Mouse (Mus musculus): Measurements from ENCODE around the gene Dab1. TPM values are rescaled to one million over a fixed set of nuclear protein-coding genes. Genes with fewer than 3 reads are reported as not detected.

Dab1 gene
- polyA plus RNA-seq, 1 experiment from 2014 or later = 22.8 TPM

DNA sequence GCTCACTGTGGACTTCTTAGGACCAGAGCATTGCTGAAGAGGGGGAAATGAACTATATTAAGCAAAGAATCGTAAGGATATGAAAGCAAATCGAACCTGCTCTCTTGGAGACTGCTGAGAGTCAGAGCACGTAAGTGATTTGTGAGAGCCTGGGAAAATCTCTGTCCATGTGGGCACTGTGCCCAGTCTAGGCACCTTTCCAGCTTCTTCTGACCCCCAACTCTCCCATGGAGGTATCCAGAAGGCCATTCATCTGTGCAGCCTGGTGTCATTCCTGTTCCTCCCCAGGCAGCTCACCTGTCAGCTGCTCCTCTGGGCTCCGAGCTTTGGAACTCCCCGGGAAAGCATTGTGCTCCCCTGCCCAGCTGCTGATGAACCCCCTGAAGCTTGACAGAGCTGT, 389.2 kb downstream of the Dab1 start:
- WGBS = 46% methylated on average over 5 of the region's 5 CpGs
- DNase-seq (ENCODE audit: low spot score) = peak; percentile 2
- H3K4me1 ChIP-seq (replicated peaks; ENCODE audit: insufficient read depth, low read length) = no peaks in the 10 kb centered on the region
- no peaks in the 10 kb centered on the region for H3K27me3 ChIP-seq (ENCODE audit: insufficient read depth, low read length)
- TF ChIP-seq CTCF (IDR thresholded peaks at IDR 0.05; ENCODE audit: low read depth) = no peak
- no peak overlapping the region for H3K4me3 ChIP-seq (replicated peaks; ENCODE audit: low read depth, low read length)
- no peaks in the 10 kb centered on the region for H3K9me3 ChIP-seq (replicated peaks; ENCODE audit: low read length)
- H3K9ac ChIP-seq (ENCODE audit: low read depth, low read length) = no peak overlapping the region
- no peak overlapping the region for H3K27ac ChIP-seq
- ATAC-seq (replicated peaks; ENCODE audit: low FRiP score, low read depth) = no peak
- H3K4me2 ChIP-seq (ENCODE audit: low read length) = no peak overlapping the region
- H3K36me3 ChIP-seq (ENCODE audit: insufficient read depth, low read length) = no peaks in the 10 kb centered on the region

DNA sequence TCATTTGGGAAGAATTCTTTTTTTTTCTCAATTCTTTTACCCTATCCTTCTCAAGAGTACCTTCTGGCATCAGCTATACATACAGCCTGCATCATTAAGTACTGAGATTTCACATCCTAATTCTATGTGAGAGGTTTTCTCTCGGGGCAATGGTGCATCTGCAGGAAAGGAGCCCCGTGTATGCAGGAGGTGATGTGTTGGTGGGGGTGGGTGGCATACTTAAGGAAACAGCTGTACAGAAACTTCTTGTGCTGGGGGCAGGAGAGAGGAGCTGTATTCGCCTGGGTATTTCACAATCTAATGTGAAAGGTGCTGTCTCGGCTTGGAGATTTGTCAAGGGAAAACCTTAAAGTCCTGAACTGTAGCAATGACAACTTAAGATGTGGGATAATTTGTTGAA, 392.5 kb downstream of the Dab1 start:
- no peaks in the 10 kb centered on the region for H3K36me3 ChIP-seq (ENCODE audit: insufficient read depth, low read length)
- H3K9me3 ChIP-seq (replicated peaks; ENCODE audit: low read length) = no peaks in the 10 kb centered on the region
- H3K4me3 ChIP-seq (replicated peaks; ENCODE audit: low read depth, low read length) = no peak overlapping the region
- no peaks in the 10 kb centered on the region for H3K27me3 ChIP-seq (ENCODE audit: insufficient read depth, low read length)
- H3K4me2 ChIP-seq (ENCODE audit: low read length) = no peak overlapping the region
- DNase-seq (ENCODE audit: low spot score) (no peak), ATAC-seq (replicated peaks; ENCODE audit: low FRiP score, low read depth) (no peak)
- no peaks in the 10 kb centered on the region for H3K4me1 ChIP-seq (replicated peaks; ENCODE audit: insufficient read depth, low read length)
- H3K27ac ChIP-seq = no peak overlapping the region
- H3K9ac ChIP-seq (ENCODE audit: low read depth, low read length) = no peak overlapping the region
- WGBS = 62% methylated on average over 4 of the region's 4 CpGs
- TF ChIP-seq CTCF (IDR thresholded peaks at IDR 0.05; ENCODE audit: low read depth) = no peak

DNA sequence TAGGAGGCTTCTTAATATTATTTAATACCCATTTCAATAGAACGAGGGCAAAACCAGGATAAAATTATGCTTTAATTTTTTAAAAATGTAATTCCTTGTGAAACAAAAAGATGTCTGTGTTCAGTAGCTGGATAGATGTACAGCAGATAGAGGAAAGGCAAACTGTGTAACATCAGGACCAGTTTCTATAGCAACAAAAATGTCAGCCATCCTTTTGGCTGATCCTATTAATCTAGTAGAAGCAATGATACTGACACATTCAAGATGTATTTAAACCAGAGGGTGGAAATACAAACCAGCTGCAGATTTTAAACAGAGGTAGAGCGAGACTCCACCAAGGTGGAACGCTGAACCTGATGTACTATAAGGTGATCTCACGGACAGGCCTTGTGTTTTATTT, 393.0 kb downstream of the Dab1 start:
- 73% methylated on average over 4 of the region's 4 CpGs for WGBS
- Histone ChIP-seq H3K9ac (ENCODE audit: low read depth, low read length) (no peak overlapping the region), H3K4me2 (ENCODE audit: low read length) (no peak overlapping the region), H3K4me1 (replicated peaks; ENCODE audit: insufficient read depth, low read length) (no peaks in the 10 kb centered on the region), H3K4me3 (replicated peaks; ENCODE audit: low read depth, low read length) (no peak overlapping the region), H3K27me3 (ENCODE audit: insufficient read depth, low read length) (no peaks in the 10 kb centered on the region), H3K36me3 (ENCODE audit: insufficient read depth, low read length) (no peaks in the 10 kb centered on the region), H3K27ac (no peak overlapping the region), H3K9me3 (replicated peaks; ENCODE audit: low read length) (no peaks in the 10 kb centered on the region)
- ATAC-seq (replicated peaks; ENCODE audit: low FRiP score, low read depth) (no peak), DNase-seq (ENCODE audit: low spot score) (no peak)
- TF ChIP-seq CTCF (IDR thresholded peaks at IDR 0.05; ENCODE audit: low read depth) = no peak

DNA sequence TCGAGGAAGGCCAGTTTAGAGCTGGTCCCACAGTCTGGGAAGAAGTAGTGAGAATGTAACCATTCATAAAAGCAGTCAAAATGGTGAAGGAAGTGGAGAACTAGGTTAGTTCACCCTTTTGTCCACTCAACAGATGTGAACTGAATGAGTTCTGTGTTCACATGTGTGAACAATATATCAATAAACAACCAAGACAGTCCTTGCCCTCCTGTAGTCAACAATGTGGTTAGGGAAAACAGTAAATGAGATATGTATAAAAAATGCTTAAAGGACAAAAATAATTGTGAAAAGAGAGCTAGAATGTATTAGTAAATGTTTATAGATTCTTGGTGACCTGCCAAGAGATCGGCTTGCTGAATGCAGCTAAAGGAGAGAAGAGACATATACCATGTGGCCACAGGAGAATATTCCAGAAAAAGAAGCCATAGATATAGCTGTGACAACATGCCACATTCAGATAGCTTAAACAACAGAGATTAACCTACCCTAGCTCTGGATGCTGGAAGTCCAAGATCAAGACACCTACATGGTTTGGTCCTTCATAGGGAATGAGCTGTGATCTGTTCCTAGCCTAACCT, 406.0 kb downstream of the Dab1 start:
- Histone ChIP-seq H3K4me2 (ENCODE audit: low read length) (no peak overlapping the region), H3K4me1 (replicated peaks; ENCODE audit: insufficient read depth, low read length) (no peaks in the 10 kb centered on the region), H3K4me3 (replicated peaks; ENCODE audit: low read depth, low read length) (no peak overlapping the region), H3K27ac (no peak overlapping the region), H3K36me3 (ENCODE audit: insufficient read depth, low read length) (no peaks in the 10 kb centered on the region), H3K9ac (ENCODE audit: low read depth, low read length) (no peak overlapping the region), H3K9me3 (replicated peaks; ENCODE audit: low read length) (no peaks in the 10 kb centered on the region), H3K27me3 (ENCODE audit: insufficient read depth, low read length) (no peaks in the 10 kb centered on the region)
- 67% methylated on average over 2 of the region's 2 CpGs for WGBS
- no peak for DNase-seq (ENCODE audit: low spot score)
- TF ChIP-seq CTCF (IDR thresholded peaks at IDR 0.05; ENCODE audit: low read depth) = no peak
- no peak for ATAC-seq (replicated peaks; ENCODE audit: low FRiP score, low read depth)

DNA sequence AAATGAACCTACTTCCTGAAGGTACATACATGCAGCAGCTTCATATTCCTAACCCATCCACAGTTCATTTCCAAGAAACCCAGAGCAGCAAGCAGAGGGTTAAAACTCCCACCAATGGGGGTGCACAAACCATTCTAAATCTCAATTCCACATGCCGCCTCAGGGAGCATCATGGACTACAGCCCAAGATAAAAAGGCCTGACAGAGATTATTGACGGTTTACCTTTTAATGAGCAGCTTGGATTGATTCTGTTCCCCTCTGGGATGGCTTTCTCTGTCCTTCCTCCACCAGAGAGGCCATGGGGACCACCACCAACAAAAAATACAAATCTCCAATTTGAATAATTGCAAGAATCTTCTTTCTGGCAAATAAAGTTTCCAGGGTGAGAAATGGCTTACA, 407.7 kb downstream of the Dab1 start:
- Histone ChIP-seq H3K27me3 (ENCODE audit: insufficient read depth, low read length) (no peaks in the 10 kb centered on the region), H3K9me3 (replicated peaks; ENCODE audit: low read length) (no peaks in the 10 kb centered on the region), H3K27ac (no peak overlapping the region), H3K4me3 (replicated peaks; ENCODE audit: low read depth, low read length) (no peak overlapping the region), H3K4me1 (replicated peaks; ENCODE audit: insufficient read depth, low read length) (no peaks in the 10 kb centered on the region), H3K36me3 (ENCODE audit: insufficient read depth, low read length) (no peaks in the 10 kb centered on the region), H3K4me2 (ENCODE audit: low read length) (no peak overlapping the region), H3K9ac (ENCODE audit: low read depth, low read length) (no peak overlapping the region)
- 50% methylated on average over 2 of the region's 2 CpGs for WGBS
- no peak for ATAC-seq (replicated peaks; ENCODE audit: low FRiP score, low read depth)
- DNase-seq (ENCODE audit: low spot score) = no peak
- TF ChIP-seq CTCF (IDR thresholded peaks at IDR 0.05; ENCODE audit: low read depth) = no peak

DNA sequence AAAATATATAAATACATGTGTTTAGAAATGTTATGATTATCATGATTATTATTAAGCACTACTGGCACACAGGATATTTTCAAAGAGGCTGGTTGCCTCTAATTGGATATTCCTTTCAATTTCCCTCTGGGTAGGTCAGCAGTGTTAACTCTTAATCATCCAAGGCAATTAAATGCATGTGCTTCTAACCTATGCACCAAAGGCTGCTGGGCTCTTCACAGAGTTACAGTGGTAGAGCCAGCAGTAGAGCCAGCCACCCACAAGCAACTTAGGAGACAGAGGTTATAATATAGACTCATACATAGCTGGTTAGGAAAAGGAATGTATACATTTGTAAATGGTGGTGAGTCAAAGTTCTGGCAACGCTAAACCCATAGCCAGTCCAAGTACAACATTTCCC, 408.1 kb downstream of the Dab1 start:
- H3K9ac ChIP-seq (ENCODE audit: low read depth, low read length) = no peak overlapping the region
- ATAC-seq (replicated peaks; ENCODE audit: low FRiP score, low read depth) (no peak), DNase-seq (ENCODE audit: low spot score) (no peak)
- no peak overlapping the region for H3K27ac ChIP-seq
- WGBS = 82% methylated on average over 1 of the region's 1 CpGs
- no peak for TF ChIP-seq CTCF (IDR thresholded peaks at IDR 0.05; ENCODE audit: low read depth)
- H3K4me2 ChIP-seq (ENCODE audit: low read length) = no peak overlapping the region
- no peaks in the 10 kb centered on the region for H3K27me3 ChIP-seq (ENCODE audit: insufficient read depth, low read length)
- H3K4me1 ChIP-seq (replicated peaks; ENCODE audit: insufficient read depth, low read length) = no peaks in the 10 kb centered on the region
- no peaks in the 10 kb centered on the region for H3K9me3 ChIP-seq (replicated peaks; ENCODE audit: low read length)
- no peak overlapping the region for H3K4me3 ChIP-seq (replicated peaks; ENCODE audit: low read depth, low read length)
- no peaks in the 10 kb centered on the region for H3K36me3 ChIP-seq (ENCODE audit: insufficient read depth, low read length)

DNA sequence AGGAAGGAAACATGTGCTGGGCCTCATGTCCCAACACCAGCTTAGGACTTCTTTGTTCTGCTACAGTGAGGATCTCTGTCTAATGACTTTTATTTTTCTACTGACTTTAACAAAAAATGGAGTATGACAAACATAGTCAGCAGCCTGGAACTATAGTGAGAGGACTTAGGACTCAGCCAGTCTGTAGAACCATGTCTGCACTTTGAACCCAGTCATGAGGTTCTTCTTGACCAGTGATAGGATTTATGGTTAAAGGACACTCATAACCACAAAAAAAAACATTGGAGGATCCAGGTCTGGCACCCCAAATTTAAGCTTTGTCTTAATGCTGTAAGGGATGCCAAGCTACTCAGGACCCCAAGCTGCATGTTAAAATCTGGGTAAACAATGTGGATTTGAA, 416.9 kb downstream of the Dab1 start:
- Histone ChIP-seq H3K36me3 (ENCODE audit: insufficient read depth, low read length) (no peaks in the 10 kb centered on the region), H3K4me3 (replicated peaks; ENCODE audit: low read depth, low read length) (no peak overlapping the region), H3K4me1 (replicated peaks; ENCODE audit: insufficient read depth, low read length) (no peaks in the 10 kb centered on the region), H3K9me3 (replicated peaks; ENCODE audit: low read length) (no peaks in the 10 kb centered on the region), H3K27me3 (ENCODE audit: insufficient read depth, low read length) (no peaks in the 10 kb centered on the region), H3K9ac (ENCODE audit: low read depth, low read length) (no peak overlapping the region), H3K4me2 (ENCODE audit: low read length) (no peak overlapping the region), H3K27ac (no peak overlapping the region)
- ATAC-seq (replicated peaks; ENCODE audit: low FRiP score, low read depth) = no peak
- no peak for TF ChIP-seq CTCF (IDR thresholded peaks at IDR 0.05; ENCODE audit: low read depth)
- no peak for DNase-seq (ENCODE audit: low spot score)

Data from kidney, postnatal 0 days (tissue).